7 mouse cellular contexts compared by ENCODE assay signal in the genomic region with DNA sequence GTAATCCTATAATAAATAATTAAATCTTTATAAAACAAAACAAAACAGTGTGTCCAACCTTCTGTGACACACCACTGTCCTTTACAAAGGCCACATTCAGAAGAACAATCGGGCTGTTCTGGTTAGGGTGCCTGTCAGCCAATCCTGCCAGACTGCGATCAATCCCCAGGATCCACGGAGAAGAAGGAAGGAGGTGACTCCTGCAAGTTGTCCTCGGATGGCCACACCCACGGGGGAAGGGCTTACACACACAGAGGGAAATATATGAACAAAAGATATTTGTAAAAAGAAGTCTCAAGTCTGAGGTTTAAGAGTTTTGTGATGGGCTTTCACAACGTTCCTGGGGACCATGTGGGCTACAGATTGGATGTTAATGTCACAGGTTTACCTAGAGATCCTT. TPM values are rescaled to one million over a fixed set of nuclear protein-coding genes. Genes with fewer than 3 reads are reported as not detected.
DNase-seq lines count a peak whose midpoint lies in the region; ATAC-seq lines count a peak whose summit lies in the region.

A gene (plus strand): TSS at position 253 of the 400 bp plus-strand sequence.

- H3K9me3 ChIP-seq in megakaryocyte, embryonic 14.5 days: no peaks in the 10 kb centered on the region
- H3K9me3 ChIP-seq in embryonic facial prominence, embryonic 15.5 days (replicated peaks): no peaks in the 10 kb centered on the region
- H3K9me3 ChIP-seq in kidney, embryonic 16.5 days (ENCODE audit: low read length): no peaks in the 10 kb centered on the region
- no peaks in the 10 kb centered on the region for H3K9me3 ChIP-seq in midbrain, embryonic 13.5 days

- H3K4me3 ChIP-seq in megakaryocyte, embryonic 14.5 days (replicated peaks): peak within 1 kb of the TSS; percentile 95
- peak within 1 kb of the TSS; percentile 77 for H3K4me3 ChIP-seq in embryonic facial prominence, embryonic 15.5 days (replicated peaks)
- H3K4me3 ChIP-seq in kidney, embryonic 16.5 days (ENCODE audit: low read length): peak within 1 kb of the TSS; percentile 74
- peak within 1 kb of the TSS; percentile 70 for H3K4me3 ChIP-seq in midbrain, embryonic 13.5 days (replicated peaks)

- no peaks in the 10 kb centered on the region for H3K27me3 ChIP-seq in megakaryocyte, embryonic 14.5 days (replicated peaks)
- H3K27me3 ChIP-seq in embryonic facial prominence, embryonic 15.5 days: no peaks in the 10 kb centered on the region
- no peaks in the 10 kb centered on the region for H3K27me3 ChIP-seq in kidney, embryonic 16.5 days (ENCODE audit: insufficient read depth, low read length)
- H3K27me3 ChIP-seq in midbrain, embryonic 13.5 days: no peaks in the 10 kb centered on the region

- H3K4me1 ChIP-seq in megakaryocyte, embryonic 14.5 days: peaks cover 25% of the 10 kb centered on the region
- H3K4me1 ChIP-seq in embryonic facial prominence, embryonic 15.5 days: 0 out of 2 replicates have a peak, but pooled peaks cover 4% of the 10 kb centered on the region
- peaks cover 5% of the 10 kb centered on the region; the same call in 1 of the 2 replicates for H3K4me1 ChIP-seq in kidney, embryonic 16.5 days (ENCODE audit: insufficient read depth, low read length)
- H3K4me1 ChIP-seq in midbrain, embryonic 13.5 days (replicated peaks): peaks cover 8% of the 10 kb centered on the region

- H3K9ac ChIP-seq in embryonic facial prominence, embryonic 15.5 days: peak within 1 kb of the TSS; percentile 46
- peak within 1 kb of the TSS; percentile 77 for H3K9ac ChIP-seq in kidney, embryonic 16.5 days (replicated peaks; ENCODE audit: low read length)
- peak within 1 kb of the TSS; percentile 80 for H3K9ac ChIP-seq in midbrain, embryonic 13.5 days (replicated peaks)

- H3K36me3 ChIP-seq in megakaryocyte, embryonic 14.5 days (replicated peaks; ENCODE audit: low read length): no peaks in the 10 kb centered on the region
- no peaks in the 10 kb centered on the region for H3K36me3 ChIP-seq in embryonic facial prominence, embryonic 15.5 days
- no peaks in the 10 kb centered on the region for H3K36me3 ChIP-seq in kidney, embryonic 16.5 days (ENCODE audit: insufficient read depth, low read length)
- no peaks in the 10 kb centered on the region for H3K36me3 ChIP-seq in midbrain, embryonic 13.5 days

- H3K27ac ChIP-seq in embryonic facial prominence, embryonic 15.5 days (replicated peaks): no peak within 1 kb of the TSS
- H3K27ac ChIP-seq in kidney, embryonic 16.5 days (ENCODE audit: low read length): no peak within 1 kb of the TSS
- H3K27ac ChIP-seq in midbrain, embryonic 13.5 days: no peak within 1 kb of the TSS

- 60% methylated on average over 6 of the region's 6 CpGs for WGBS in embryonic facial prominence, embryonic 15.5 days
- 77% methylated on average over 6 of the region's 6 CpGs for WGBS in kidney, embryonic 16.5 days
- 65% methylated on average over 6 of the region's 6 CpGs for WGBS in midbrain, embryonic 13.5 days

- peak within 1 kb of the TSS; percentile 96 for H3K4me2 ChIP-seq in embryonic facial prominence, embryonic 15.5 days (replicated peaks)
- peak within 1 kb of the TSS; percentile 80 for H3K4me2 ChIP-seq in kidney, embryonic 16.5 days (replicated peaks; ENCODE audit: low read depth, low read length)
- peak within 1 kb of the TSS; percentile 89 for H3K4me2 ChIP-seq in midbrain, embryonic 13.5 days (replicated peaks)

- no peak for DNase-seq in cerebellum, adult 18-20 months
- no peak for DNase-seq in thymus, postnatal 10 days (ENCODE audit: low spot score in 2 of 2)

- no peak for ATAC-seq in megakaryocyte, adult 5-6 weeks (ENCODE audit: poor library complexity, severe bottlenecking)
- ATAC-seq in embryonic facial prominence, embryonic 15.5 days (ENCODE audit: insufficient number of reproducible peaks, low FRiP score, low TSS enrichment, low read depth): no peak
- no peak for ATAC-seq in kidney, embryonic 16.5 days (ENCODE audit: low FRiP score, low TSS enrichment)
- ATAC-seq in midbrain, embryonic 13.5 days: no peak

RNA-seq across cellular contexts. Expression of the gene that starts here (rescaled TPM):
- polyA plus RNA-seq in megakaryocyte, embryonic 14.5 days (2012; ENCODE audit: insufficient read depth, low replicate concordance): 1.3 TPM in 1 of 2 replicates, not detected in the other
- 0.40 and 0.43 TPM in 2 replicates for total RNA-seq in megakaryocyte, adult 5-6 weeks (2015)
- total RNA-seq in megakaryocyte, adult 5-6 weeks (2017): not detected in 2 replicates
- 7.6 and 9.8 TPM in 2 replicates for polyA plus RNA-seq in embryonic facial prominence, embryonic 15.5 days (2015; fragmentation: Nextera tagmentation; extraction: Ambion mirVana)
- polyA plus RNA-seq in kidney, embryonic 16.5 days (2015; fragmentation: Nextera tagmentation; extraction: Ambion mirVana): 11.5 and 12.6 TPM in 2 replicates
- 10.7 and 15.4 TPM in 2 replicates for polyA plus RNA-seq in midbrain, embryonic 13.5 days (2015; fragmentation: Nextera tagmentation; extraction: Ambion mirVana)
